Mouse (Mus musculus): ENCODE data around the gene Clybl.

Clybl gene

GRCm38 (mm10) chr14:122313328-122313727, 131.8 kb downstream of the Clybl start:
- DNase-seq: no peak

DNA sequence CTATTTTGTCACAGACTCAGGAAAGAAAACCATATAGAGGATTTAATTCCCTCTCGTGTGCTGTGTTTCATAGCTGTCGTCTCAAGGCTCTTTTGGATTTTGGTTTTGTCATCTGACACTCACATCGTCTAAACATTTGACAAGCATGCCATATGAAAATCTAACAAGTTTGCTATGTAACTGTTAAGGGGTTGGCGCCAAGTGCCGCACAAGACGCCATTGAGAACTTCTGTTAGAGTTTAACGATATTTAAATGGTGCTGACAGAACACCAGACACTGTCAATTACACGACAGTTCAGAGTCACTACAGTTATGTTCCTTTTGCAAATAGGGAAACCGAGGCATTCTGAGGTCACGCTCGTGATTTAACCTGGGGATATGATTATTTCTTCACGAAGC, 134.2 kb downstream of the Clybl start:
- DNase-seq: no peak

DNA sequence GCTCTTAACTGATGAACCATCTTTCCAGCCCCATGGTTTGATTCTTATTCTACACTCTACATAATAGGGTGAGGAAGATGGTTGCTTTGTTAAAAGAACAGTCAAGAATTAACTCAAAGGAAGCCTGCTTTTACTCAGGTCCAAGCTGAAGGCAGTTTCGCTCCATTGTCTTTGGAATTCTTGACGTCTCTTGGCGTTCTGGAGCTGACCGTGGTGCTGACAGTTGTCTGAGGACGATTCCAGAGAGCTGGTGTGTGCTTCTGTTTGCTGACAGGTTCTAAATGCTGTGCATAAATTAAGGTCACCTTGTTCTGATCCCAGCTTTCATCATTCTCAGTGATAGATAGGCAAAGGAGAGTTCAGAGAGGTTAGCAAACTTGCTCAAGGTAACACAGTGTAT, 140.6 kb downstream of the Clybl start:
- no peak for DNase-seq

DNA sequence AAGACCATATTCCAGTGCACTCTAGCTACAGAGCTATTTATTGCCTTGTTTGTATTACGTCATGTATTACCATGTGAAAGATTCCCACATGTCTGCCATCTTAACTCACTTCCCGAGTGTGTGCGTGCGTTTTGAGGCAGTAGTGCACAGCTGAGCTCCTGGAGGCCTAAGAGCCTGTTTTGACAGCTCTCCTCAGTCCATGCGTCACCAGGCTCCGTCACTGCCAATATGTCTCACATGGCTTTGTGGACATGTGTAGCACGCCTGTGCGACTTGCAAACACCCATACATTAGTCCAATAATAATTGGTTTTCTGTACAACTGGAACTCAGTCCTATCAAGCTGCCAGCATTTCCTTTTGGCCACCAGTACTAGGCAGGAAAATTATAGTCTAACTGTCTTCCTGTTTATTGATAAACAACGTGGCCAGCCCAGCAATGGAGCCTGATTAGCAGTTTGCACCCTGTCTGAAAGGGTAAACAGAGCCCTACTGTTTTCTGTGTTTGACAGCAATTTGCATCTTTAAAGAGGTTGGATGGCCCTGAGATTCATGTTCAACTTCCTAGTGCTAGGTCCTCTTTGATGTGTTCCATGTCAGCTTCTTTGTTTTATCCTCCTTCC, 142.4 kb downstream of the Clybl start:
- no peak for DNase-seq

DNA sequence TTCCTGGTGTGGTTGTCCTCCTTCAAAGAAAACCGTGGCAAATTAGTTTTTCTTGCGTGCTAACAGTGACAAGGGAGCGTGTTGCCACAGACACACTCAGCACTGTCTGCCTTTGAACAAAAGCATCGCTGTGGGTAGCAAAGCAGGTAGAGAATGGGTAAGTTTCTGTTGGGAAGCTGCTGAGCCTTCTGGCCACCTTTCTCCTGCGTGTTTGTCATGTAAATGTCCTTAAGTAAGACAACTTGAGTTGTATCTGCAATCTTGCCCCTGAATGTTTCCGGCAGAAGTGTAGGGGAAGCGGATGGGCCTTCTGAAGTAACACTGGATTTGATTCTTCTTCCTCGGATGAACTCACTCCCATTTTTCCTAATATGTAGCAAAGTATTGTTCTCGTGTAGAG, 148.6 kb downstream of the Clybl start:
- DNase-seq: no peak

GRCm38 (mm10) chr14:122330716-122331115, 149.2 kb downstream of the Clybl start:
- DNase-seq: no peak

- no peak for DNase-seq
Measured at GRCm38 (mm10) chr14:122331635-122332460, 150.3 kb downstream of the Clybl start.

GRCm38 (mm10) chr14:122336957-122337356, 155.5 kb downstream of the Clybl start:
- DNase-seq: no peak

- DNase-seq: no peak
Measured at GRCm38 (mm10) chr14:122338784-122339183, 157.3 kb downstream of the Clybl start.

DNA sequence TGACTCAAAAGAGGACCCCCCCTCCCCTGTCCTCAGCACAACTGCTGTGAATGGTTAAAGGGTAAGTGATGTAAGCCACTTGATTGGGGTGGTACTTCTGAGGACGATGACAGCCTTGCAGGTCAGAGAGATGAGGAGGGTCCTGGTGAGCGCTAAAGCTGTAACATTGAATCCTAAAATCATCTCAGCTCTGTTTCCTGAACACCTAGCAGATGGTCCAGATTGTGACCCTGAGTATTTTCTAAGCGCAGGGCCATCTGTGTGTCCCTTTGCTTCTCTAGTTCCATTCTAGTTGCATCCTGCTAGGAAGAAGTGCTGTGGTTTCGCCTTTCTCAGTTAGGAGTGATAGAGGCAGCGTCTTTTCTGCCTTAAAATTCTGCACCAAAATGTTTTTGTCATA, 158.6 kb downstream of the Clybl start:
- no peak for DNase-seq

- DNase-seq: no peak
Measured at GRCm38 (mm10) chr14:122341591-122342360, 160.3 kb downstream of the Clybl start.

- DNase-seq: no peak
Measured at GRCm38 (mm10) chr14:122344272-122345224, 163.0 kb downstream of the Clybl start.

- DNase-seq: no peak
Measured at GRCm38 (mm10) chr14:122348069-122348468, 166.6 kb downstream of the Clybl start.

DNA sequence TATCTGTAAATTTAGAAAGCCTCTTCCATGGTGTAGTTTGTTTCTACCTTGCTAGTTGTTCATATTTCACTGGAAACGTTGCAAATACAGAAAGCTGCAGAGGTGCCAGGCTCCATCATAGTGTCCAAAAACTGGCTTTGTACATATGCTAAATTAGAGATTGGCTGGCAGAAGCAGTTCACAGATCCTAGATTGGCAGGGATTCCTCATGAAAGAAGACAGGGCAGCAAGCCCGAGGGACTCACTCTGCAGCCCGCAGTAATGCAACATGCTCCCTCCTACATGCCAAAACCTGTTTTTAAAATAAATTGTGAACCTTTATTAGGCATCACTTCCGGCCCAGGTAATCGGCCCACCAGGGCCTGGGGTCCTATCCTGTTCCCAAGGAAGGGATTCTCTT, 167.8 kb downstream of the Clybl start:
- DNase-seq: no peak

DNA sequence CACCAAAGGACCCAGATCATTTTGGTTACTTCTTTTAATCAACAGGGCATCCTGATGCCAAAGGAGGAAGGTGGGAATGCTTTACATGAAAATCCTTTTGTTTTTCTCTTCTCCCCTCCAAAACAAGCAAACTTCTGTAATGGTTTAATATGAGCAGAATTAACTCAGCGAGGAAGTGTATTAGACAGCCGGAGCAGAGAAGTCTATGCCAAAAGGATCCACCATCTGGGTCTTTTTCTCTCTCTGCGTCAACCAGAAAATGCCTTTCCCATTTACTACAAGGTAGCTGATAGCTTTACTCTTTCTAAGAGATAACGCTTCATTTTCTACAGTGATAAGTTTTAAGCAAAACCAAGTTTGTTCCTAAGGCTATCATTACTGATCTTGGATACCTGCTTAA, 168.3 kb downstream of the Clybl start:
- no peak for DNase-seq

DNA sequence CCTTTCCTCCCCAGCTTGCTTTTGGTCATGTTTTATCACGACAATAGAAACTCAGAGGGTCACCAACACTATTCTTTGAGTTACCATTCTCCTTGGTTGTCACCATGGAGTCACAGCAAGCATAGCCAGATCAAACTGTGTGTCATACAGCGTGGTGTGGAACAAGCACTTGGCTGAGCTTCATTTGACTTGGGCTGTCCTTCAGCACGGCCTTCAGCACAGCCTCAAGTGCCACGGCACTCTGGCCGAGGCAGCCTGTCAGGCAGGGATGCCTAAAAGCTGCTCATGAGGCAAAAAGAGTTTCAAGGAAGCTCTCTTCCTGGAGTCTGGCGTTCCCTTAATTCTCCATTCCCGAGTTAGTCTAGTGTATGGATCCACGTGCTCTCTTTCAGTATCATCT, 169.3 kb downstream of the Clybl start:
- no peak for DNase-seq

DNA sequence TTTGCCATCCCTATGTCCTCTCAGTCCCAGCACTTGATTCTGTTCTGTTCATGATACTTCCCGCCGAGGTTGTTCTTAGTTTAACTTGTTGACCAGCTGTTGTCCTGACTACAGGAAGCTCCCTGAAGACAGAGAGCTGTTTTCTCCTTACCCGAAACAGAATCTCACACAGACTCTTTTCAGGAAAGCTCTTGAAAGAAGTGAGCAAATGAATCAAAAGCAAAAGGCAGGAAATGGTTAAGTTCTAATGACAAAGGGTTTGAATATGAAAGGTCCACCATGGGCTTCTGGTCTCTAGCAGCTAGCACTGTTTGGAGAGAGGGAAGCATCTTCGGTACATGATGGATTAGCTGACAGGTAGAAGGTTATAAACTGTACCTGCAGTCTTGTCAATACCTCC, 175.8 kb downstream of the Clybl start:
- no peak for DNase-seq

- no peak for DNase-seq
Measured at GRCm38 (mm10) chr14:122358592-122358991, 177.1 kb downstream of the Clybl start.

DNA sequence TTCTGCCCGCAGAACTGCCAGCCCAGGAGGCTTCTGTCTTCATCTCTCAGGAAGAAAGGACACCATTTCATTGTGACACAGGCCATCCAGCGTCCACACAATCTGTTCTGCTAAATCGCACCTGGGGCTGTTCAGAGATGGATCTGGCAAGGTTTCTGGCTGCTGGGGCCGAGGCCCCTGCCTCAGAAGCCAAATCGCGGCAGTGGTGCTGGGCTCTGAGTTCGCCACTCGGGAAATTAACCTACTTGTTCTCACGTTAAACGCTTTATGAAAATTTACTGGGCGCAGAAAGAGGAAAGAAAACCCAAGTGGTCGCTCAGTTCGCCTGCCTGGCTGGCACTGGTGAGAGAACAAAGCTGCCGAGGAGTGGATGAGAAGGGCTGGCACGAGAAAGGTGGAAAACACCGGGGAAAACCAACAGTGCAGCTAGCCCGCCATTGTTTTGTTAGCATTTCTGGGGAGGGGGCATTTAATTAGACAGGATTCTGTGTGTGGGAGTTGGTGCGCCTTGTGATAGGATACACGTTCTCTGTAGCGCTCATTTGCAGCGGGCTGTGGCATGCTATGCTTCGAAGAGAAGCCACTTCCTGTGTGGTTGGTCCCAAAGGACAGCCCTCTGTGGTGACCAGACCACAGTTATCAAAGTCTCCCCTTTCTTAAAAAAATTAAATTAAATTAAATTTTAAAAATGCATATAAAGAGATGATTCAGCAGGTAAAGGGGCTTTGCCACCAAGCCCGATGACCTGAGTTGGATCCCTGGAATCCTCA, 177.8 kb downstream of the Clybl start:
- DNase-seq: no peak

DNA sequence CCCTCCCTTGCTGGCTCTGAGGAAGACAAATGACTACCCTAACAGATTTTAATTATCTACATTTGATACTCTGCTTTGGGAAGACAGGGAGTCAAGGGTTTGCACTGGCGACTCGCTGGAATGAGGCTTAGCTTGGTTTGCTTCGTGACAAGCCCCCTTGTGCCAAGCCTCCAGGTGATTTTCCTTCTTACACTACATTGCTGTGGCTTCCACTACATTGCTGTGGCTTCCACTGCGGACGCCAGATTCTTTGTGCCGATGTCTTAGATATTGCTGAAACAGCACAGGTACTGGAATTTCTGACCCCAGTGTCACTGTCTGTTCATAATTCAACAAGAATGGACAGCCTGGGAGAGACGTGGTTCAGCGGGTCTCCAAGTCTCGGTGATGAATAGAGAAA, 180.3 kb downstream of the Clybl start:
- DNase-seq: no peak

GRCm38 (mm10) chr14:122363156-122363555, 181.7 kb downstream of the Clybl start:
- DNase-seq: no peak

- DNase-seq: no peak
Measured at GRCm38 (mm10) chr14:122364026-122364425, 182.5 kb downstream of the Clybl start.
